Mouse (Mus musculus) lung, postnatal 25 days (tissue): ENCODE results near the gene Polr2b.

Experiments used
- DNase-seq: peaks from one replicate; pipeline ENCODE4 v3.0.0; 2022; ENCODE audit warnings: low spot score

The Polr2b gene

DNA sequence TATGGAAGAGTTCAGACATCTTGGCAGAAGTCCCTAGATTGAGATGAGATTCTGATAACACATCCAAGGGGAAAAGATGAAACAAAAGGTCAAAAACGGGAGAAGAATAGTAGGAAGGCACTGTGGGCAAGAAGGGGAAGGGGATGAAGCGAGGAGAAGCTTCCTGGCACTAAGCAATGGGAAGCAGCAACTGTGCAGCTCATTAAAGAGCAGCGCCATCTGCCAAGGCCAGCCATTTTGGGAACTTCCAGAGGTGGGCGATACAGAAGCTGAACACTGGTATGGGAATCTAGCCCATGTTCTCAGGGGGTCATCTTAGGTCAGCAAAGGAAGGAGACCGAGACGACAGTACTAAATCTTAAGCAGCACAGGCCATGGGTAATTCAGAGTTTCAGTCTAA lies 53.7 kb downstream of the Polr2b start:
- no peak for DNase-seq

DNA sequence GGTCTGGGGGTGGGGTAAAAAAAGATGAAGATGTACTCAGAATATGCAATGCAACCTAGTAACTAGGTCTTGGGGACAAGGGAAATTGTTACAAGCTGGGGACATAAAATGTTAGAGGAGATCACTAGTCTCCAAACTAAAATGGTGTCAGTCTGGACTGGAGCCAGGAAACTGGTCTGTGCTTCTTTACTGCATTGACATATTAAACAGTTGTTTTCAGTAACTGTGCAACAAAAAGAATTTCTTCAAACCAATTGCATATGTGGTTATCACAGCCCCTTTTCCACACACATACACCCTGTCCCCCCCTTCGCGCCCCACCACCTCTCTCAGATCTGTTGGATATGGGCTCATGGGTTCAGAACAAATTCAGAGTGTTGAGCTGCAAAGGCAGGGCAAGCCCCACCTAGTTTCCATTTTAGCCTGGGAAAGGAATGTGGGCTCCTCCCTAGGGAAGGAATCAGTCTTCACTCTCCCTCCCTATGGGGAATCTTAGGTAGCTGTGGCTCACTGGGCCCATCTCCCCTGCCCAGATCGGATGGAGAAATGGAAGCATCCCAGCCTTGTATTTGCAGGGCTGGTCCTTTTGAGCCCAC lies 54.6 kb downstream of the Polr2b start:
- DNase-seq, result peak; percentile 37

DNA sequence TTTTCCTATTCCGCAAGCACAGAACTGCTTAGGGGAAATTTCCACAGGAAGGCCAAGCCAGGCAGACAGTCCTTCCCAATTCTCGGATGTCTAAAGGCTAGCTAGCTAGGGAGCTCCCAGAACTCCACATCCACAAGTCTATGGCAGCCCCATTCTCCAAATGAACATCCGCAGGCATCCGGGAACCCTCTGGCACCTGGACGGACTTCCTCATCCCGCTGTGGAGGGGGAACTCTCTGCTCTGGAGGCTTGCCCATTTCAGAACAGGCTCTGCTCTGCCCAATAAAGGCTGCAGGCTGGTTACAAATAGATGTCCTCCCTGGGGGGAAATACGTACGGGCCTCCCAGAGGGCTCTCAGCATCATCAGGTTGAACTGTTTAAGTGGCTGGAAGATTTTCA lies 56.4 kb downstream of the Polr2b start:
- DNase-seq, result no peak

DNA sequence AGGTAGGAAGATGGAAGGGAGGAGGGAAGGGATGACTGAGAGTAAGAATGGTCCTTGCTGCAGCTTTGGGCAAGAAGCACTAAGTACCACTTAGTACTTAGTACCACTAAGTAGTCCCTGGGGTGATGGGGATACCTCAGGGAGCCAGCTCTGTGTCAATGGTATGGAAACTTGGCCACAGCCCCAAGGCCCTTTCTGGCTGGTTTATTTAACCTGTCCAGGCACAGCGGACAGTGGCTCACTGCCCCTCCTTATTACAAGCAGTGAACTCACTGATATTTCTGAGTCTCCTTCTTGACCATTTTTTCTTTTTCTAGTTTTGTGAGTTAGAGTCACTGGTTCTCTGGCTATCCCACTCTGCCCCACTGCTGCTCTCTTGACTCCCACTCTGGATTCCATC lies 57.2 kb downstream of the Polr2b start:
- DNase-seq, result no peak

DNA sequence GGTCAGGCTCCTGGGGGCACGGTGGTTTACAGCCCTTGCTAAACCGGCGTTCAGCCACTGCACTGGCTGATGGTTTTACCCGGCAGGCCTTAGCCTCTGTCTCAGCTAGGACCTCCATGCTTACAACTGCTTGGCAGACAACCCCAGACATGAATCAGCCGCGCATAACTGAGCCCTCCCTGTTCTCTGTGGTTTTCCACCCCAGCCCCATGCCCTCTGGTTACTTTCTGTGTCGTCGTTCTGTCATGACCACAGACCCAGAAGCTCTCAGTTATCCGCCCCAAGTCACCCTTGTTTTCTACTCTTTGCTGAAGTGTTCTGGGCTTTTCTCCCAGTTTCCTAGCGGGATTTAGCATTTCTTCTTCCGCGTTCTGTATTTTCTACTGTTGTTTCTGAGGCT lies 57.7 kb downstream of the Polr2b start:
- no peak for DNase-seq

DNA sequence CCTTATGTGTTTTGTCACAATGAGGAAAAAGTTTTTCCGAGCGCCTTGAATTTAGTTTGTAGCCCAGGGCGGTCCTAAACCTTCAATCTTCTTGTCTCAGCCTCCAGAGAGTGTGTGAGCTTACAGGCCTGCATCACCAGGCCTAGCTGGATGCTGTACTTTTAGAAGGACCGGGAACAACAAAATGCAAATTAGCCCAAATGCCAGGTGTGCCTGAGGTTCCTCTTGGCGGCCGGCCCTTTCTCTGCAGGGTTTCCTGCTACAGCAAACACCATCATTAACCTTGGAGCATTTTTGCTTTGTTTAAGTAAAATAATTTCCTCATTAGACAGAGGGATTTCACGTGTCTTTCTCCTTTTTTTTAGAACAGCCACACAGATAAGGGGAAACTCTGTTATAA lies 58.2 kb downstream of the Polr2b start:
- no peak for DNase-seq

DNA sequence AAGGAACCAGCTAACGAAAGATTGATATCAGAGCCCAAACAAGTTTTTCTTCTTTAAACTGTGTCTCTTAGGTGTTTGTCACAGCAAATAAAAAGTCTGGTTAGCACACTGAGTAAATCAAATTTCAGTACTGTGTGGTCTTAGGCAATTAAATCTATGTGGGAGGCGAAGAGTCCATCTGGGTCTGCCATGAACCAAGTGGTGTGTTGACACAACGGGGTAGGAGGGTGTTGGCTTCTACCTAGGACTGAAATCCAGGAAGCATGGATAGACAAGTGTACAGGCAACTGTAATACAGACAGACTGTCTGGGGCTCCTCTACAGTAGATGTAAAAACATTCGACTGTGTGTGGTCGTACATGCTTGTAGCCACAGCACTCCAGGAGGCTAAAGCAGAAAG lies 59.4 kb downstream of the Polr2b start:
- no peak for DNase-seq

DNA sequence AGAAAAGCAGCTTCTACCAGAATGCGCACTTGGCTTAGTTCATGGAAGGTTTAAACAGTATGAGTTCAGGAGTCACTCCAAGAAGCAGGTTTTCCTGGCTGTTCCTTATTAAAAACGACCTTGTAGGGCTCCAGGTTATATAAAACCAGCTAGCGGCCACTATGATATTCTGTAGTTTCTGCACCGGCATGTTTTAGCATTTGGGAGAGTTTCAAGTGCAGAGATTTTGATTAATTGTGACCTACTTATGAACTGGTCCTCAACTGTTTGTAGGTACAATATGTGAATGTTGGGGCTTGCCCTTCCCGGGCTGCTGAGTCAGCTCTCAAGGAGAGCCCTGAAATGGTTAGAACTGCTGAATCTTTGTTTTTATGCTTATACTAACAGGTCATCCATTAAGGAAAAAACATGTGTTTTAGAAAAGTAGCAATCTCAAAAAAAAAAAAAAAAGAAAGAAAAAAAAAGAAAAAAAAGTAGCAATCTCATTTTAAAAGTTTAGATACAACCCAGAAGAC lies 60.5 kb downstream of the Polr2b start:
- no peak for DNase-seq

DNA sequence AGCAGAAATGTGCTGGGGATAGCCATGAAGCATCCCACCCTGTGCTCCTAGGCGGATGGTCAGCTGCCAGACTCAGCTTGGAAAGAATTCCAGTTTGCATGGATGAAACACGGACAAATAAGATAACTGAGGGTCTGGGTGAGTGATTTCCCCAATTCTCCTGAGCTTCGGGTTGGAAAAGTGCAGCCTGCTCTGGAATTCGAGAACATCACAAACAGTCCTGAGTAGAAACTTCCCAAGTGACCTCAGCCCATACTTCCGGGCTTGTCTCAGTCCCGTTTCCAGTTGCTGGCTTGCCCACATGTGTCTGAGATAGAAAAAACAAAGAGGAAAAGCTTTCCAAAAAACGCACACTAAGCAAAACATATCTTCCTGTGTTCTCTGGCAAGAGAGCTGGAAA lies 62.3 kb downstream of the Polr2b start:
- peak; percentile 62 for DNase-seq

DNA sequence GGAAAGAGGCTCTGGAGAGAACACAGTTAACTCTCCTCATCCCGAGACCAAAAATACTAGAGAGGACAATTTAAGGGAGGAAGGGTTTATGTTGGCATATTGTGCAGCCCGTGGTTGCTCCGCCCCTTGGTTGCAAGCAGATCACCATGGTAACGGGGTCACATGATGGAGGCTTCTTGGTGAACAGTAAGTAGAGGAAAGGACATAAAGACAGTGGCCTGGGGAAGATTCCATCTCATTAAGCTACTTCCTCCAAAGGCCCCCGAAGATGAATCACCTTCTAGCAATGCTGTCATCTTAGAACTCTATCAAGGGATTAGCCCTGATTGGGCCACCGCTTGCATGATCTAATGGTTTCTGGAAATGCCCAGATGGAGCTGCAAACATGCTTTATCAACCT lies 62.8 kb downstream of the Polr2b start:
- DNase-seq, result peak; percentile 43

DNA sequence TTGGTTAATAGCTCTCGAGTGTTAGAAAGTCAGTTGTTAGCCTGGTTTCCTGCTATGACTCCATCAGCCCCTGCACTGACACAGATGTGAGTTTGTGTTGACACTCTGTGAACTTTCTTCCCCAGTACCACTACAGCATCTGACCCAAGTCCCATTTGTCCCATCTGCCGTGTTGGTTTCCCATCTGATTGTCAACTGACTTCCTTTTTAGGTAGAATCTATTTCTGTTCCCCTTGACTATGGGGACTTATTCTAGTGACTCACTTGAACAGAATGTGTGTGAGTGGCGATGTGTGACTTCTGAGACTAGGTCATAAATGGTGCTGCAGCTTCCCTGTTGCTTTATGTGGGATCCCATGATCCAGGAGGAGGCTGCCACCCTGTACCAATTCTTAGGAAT lies 65.0 kb downstream of the Polr2b start:
- DNase-seq, result no peak

DNA sequence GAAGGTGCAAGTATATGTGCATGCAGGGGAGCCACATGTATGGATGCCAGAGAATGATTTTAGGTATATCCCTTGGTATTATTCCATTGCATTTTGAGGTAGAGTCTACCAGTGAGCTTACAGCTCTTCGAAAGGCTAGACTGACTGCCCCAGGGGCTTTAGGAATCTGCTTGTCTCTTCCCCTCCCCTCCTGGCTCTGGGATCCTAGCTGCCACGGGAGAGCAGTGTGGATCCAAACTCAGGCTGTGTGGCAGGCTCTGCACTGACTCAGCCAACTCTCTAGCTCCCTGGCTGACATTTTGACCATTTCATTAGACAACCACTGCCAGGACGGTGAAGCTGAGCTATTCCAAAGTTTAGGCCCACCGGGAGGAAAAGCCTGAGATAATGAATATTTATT lies 65.6 kb downstream of the Polr2b start:
- no peak for DNase-seq

DNA sequence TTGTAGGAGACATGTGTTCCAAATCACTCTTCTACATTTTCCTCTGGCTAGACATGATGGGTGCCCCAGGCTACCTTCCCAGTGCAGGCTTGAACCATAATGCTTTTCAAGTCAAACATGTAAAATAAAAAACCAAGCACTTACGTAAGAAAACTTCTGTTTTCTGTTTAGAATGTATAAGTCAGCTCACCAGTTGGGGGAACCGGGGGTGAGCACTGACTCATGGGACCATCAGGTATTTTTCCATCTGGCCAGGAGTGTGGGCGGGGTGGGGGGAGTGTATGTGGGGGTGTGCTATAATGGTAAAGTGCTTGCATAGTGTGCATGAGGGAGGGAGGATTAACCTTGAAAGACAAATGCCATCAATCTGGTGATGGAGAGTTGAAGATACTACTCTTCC lies 68.1 kb downstream of the Polr2b start:
- no peak for DNase-seq

DNA sequence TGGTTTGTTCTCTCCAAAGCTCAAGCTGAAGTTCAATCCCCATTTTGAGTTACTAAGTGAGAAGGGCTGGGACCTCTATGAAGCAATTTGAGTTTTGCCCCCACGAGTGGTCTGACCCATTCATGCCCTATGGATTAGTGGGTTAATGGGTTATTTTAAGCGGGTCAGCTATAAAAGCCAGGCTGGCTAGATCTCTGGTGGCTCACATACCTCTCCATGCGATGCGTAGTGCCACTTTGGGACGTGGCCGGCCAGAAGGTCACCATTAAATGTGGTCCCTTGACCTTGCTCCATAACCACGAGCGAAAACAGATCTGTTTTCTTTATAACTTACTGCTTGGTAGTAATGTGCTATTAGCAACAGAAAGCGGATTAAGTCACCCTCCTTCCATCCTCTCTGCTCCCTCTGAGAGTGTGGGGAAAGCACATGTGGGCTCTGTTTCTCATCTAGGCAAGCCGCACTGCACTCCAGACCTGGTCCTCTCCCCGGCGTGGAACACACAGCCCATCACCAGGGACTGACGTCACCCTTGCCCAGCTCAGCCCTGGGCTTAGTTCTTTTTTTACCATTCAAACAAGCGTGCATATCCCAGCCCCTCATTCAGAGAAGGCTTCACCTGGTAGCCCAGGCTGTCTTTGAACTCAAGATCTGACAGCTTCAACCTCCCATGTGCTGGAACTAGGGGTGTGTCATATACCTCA lies 69.6 kb downstream of the Polr2b start:
- no peak for DNase-seq

DNA sequence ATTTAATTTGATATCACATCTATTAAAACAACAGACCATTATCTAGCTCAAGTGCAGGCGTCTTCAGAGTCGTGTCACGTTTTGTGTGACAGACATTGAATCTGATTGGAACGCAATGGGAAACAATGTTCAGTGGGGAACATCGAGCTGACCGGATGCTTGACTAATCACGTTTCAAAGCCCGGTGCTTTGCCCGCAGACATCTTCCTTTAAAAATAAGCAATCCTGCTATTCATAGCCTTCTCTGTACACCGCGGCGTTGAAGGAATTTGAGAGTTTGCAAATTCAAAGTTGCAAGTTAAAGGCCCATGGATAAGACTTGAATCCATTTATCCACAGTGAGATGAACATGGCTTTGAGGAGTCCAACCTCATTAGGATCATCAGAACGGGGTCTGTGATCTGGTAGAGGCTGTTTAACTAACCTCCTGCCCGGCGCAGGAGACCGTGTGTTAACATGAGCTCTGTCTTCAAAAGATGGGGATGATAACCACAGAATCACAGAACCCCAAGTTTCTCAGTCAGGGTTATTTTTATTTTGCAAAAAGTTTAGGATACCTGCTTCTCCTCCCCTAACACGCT lies 70.5 kb downstream of the Polr2b start:
- DNase-seq, result no peak

DNA sequence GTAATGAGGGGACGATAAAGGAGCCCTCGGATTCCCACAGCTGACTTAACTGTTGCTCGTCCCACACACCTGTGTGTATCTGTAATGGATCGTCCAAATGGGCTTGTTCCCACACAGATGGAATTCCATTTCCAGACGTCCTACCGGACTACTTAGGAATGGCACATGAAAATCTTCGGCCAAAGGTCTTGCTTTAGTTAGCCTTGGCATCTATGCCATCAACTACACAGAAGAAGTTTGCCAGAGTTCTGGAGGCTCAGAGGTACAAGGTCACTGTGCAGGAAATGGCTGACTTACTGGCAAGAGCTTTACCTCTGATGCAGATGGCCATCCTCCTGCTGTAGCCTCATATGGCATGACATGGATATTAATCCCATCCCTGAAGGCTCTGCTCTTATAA lies 71.3 kb downstream of the Polr2b start:
- no peak for DNase-seq

DNA sequence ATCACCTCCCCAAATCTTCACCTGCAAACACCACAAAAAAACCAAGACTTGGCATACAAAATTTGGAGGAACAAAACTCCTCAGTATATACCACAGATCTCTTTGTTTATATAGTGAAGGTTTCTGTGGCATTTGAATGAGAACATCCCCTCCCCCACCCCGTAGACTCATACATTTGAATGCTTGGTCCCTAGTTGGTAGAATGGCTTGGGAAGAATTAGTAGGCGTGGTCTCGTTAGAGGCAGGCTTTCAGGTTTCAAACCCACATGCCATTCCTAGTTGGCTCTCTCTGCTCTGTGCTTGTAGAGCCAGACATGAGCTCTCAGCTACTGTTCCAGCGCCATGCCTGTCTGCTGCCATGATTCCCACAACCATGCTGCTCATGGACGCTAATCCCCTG lies 71.7 kb downstream of the Polr2b start:
- DNase-seq, result no peak

DNA sequence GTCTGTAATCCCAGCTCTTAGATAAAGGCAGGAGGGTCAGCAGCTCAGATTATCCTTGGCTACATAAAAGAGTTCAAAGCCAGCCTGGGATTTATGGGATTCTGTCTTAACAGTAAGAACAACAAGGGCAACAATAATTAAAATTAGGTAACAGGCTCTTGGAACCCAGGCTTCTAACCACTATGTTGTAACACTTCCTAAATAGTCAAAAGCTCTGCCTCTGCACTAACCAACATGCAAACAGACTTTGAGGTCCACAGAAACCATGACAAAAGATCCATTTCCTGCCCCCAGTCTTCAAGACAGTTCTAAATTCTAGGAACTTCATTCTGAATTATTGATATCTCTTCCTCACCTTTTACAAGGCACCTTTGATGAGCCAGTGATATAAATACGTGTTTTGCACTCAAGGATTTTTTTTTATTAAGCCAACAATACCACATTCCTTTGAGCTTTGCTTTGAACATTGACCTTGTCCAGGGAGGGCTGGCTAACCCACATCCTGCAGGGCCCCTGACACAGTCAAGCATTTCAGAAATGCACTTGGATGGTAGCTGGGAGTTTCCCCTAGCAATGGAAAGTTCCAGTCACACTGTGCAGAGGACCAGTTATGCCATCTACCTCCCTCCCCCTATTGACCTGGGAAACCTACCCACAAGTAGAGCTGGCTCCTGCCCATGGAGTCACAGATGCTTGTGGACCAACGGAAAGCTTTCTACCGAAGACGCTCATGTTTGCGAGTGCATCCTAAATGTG lies 74.0 kb downstream of the Polr2b start:
- DNase-seq, result peak; percentile 69

DNA sequence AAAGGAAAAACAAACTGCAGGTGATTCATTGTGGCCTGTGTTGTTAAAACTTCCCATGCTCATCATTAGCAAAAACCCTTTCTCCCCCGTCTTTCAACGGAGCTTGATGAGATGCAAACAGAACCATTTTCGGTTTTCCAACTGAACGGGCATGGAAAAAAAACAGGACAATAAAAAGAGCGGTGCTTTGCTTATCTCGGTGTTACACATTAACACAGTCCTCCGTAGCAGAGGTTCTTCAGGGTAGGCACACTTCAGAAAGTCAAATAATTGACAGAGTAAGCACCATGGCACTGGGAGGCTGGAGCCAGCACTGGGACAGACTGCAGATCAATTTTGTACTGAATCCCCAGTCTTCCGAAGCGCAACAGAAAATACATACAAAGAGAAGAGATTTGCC lies 74.8 kb downstream of the Polr2b start:
- no peak for DNase-seq

DNA sequence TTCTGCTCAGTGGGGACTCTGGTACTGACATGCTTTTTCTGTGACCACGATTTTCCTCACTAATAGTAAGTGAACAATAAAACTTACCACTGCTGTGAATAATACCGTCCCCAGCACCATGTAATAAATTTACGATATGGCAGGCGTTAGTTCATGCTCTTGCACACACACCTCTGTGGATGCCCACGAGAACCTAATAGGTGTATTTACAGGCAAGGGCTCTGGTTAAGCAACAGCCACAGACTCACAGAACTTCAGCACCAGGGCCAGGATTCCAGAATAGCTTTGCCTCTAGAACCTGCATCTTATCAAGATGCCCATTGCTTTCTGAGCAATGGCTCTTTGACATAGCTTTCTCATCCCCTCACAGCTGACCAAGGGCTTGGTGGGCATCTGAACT lies 75.3 kb downstream of the Polr2b start:
- DNase-seq, result no peak

DNA sequence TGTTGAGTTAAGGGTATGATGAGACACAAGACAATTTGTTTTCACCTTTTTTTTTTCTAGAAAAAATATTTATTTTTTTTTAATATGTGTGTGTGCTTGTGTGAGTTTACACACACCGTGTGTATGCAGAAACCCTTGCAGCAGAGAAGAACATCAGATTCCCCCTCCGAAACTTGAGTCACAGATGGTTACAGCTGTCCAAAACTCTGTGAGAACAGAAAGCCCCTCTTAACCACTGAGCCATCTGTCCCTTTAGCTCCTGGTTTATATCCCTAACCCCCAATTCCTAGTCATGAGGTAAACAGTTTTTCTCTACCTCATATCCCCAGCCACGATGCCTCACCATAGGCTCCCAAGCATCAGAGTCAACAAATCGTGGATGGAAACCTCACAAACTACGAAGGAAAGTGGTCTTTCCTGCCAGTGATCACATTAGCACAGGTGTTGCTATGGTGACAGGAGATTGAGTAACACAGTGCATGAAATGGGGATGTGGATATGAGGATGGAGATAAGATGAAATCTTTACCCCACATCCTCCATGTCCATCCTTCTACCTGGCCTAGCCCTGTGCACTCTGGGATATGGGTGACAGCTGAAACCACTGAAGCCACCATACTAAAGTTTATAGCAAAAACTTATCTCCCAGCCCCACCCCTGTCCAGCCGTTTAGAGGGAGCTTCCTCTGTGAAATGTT lies 76.1 kb downstream of the Polr2b start:
- DNase-seq, result no peak
